Mouse (Mus musculus): ENCODE data around the gene Man2a2. TPM values are rescaled to one million over a fixed set of nuclear protein-coding genes. Genes with fewer than 3 reads are reported as not detected.

Gene Man2a2
- polyA plus RNA-seq, 1 experiment = 55.1 TPM

- H3K4me1 ChIP-seq (ENCODE audit: control insufficient read depth, insufficient read depth, low read length) = no peaks in the 10 kb centered on the region
- no peak overlapping the region for H3K27ac ChIP-seq (ENCODE audit: insufficient read depth, low read length)
- no peak overlapping the region for H3K4me3 ChIP-seq (ENCODE audit: insufficient read depth, low read length)
- TF ChIP-seq CTCF (IDR thresholded peaks at IDR 0.05; ENCODE audit: borderline replicate concordance, insufficient read depth, low read length) (no peak), POLR2A (IDR thresholded peaks at IDR 0.05; ENCODE audit: low read depth, low read length) (no peak)
Observed at GRCm38 (mm10) chr7:80315733-80316132, 55.4 kb downstream of the Man2a2 start.

GRCm38 (mm10) chr7:80310771-80311170 is 60.4 kb downstream of the Man2a2 start:
- no peak overlapping the region for H3K27ac ChIP-seq (ENCODE audit: insufficient read depth, low read length)
- H3K4me1 ChIP-seq (ENCODE audit: control insufficient read depth, insufficient read depth, low read length) = no peaks in the 10 kb centered on the region
- H3K4me3 ChIP-seq (ENCODE audit: insufficient read depth, low read length) = no peak overlapping the region
- no peak for TF ChIP-seq POLR2A (IDR thresholded peaks at IDR 0.05; ENCODE audit: low read depth, low read length)
- no peak for TF ChIP-seq CTCF (IDR thresholded peaks at IDR 0.05; ENCODE audit: borderline replicate concordance, insufficient read depth, low read length)

GRCm38 (mm10) chr7:80307766-80308165 is 63.4 kb downstream of the Man2a2 start:
- TF ChIP-seq POLR2A (IDR thresholded peaks at IDR 0.05; ENCODE audit: low read depth, low read length) (no peak), CTCF (IDR thresholded peaks at IDR 0.05; ENCODE audit: borderline replicate concordance, insufficient read depth, low read length) (no peak)
- Histone ChIP-seq H3K4me3 (ENCODE audit: insufficient read depth, low read length) (no peak overlapping the region), H3K4me1 (ENCODE audit: control insufficient read depth, insufficient read depth, low read length) (no peaks in the 10 kb centered on the region), H3K27ac (ENCODE audit: insufficient read depth, low read length) (no peak overlapping the region)

GRCm38 (mm10) chr7:80301522-80301921 is 69.7 kb downstream of the Man2a2 start:
- no peak for TF ChIP-seq CTCF (IDR thresholded peaks at IDR 0.05; ENCODE audit: borderline replicate concordance, insufficient read depth, low read length)
- peaks cover 7% of the 10 kb centered on the region for H3K4me1 ChIP-seq (ENCODE audit: control insufficient read depth, insufficient read depth, low read length)
- no peak overlapping the region for H3K27ac ChIP-seq (ENCODE audit: insufficient read depth, low read length)
- no peak overlapping the region for H3K4me3 ChIP-seq (ENCODE audit: insufficient read depth, low read length)

- TF ChIP-seq POLR2A (IDR thresholded peaks at IDR 0.05; ENCODE audit: low read depth, low read length) (no peak), CTCF (IDR thresholded peaks at IDR 0.05; ENCODE audit: borderline replicate concordance, insufficient read depth, low read length) (no peak)
- Histone ChIP-seq H3K4me3 (ENCODE audit: insufficient read depth, low read length) (no peak overlapping the region), H3K4me1 (ENCODE audit: control insufficient read depth, insufficient read depth, low read length) (peaks cover 9% of the 10 kb centered on the region), H3K27ac (ENCODE audit: insufficient read depth, low read length) (no peak overlapping the region)
Observed at GRCm38 (mm10) chr7:80299568-80299967, 71.6 kb downstream of the Man2a2 start.

Other genes starting within 250 kb of the Man2a2 start
- 6.4 and 8.0 TPM in 2 replicates for gene Sema4b, start 184.5 kb downstream of the Man2a2 start, polyA plus RNA-seq (2011; ENCODE audit: insufficient read length, low read depth, missing spikeins)
- gene Cib1, start 138.6 kb downstream of the Man2a2 start, polyA plus RNA-seq (2011; ENCODE audit: insufficient read length, low read depth, missing spikeins) = 33.3 and 35.1 TPM in 2 replicates
- 1.8 and 2.2 TPM in 2 replicates for gene Gdpgp1, start 138.5 kb downstream of the Man2a2 start, polyA plus RNA-seq (2011; ENCODE audit: insufficient read length, low read depth, missing spikeins)
- 0.63 TPM in 1 of 2 replicates, not detected in the other for gene Ttll13, start 125.0 kb downstream of the Man2a2 start, polyA plus RNA-seq (2011; ENCODE audit: insufficient read length, low read depth, missing spikeins)
- 15.8 and 17.4 TPM in 2 replicates for gene Ngrn, start 110.2 kb downstream of the Man2a2 start, polyA plus RNA-seq (2011; ENCODE audit: insufficient read length, low read depth, missing spikeins)
- gene Vps33b, start 101.7 kb downstream of the Man2a2 start, polyA plus RNA-seq (2011; ENCODE audit: insufficient read length, low read depth, missing spikeins) = 10.7 and 12.0 TPM in 2 replicates
- 94.6 and 124 TPM in 2 replicates for gene Prc1, start 76.9 kb downstream of the Man2a2 start, polyA plus RNA-seq (2011; ENCODE audit: insufficient read length, low read depth, missing spikeins)
- 11.8 and 19.0 TPM in 2 replicates for gene Rccd1, start 46.9 kb downstream of the Man2a2 start, polyA plus RNA-seq (2011; ENCODE audit: insufficient read length, low read depth, missing spikeins)
- gene Unc45a, start 30.4 kb downstream of the Man2a2 start, polyA plus RNA-seq (2011; ENCODE audit: insufficient read length, low read depth, missing spikeins) = 34.4 and 46.6 TPM in 2 replicates
- 12.2 and 15.4 TPM in 2 replicates for gene Hddc3, start 28.3 kb downstream of the Man2a2 start, polyA plus RNA-seq (2011; ENCODE audit: insufficient read length, low read depth, missing spikeins)
- 7.5 and 7.9 TPM in 2 replicates for gene Fes, start 16.6 kb upstream of the Man2a2 start, polyA plus RNA-seq (2011; ENCODE audit: insufficient read length, low read depth, missing spikeins)
- gene Furin, start 34.1 kb upstream of the Man2a2 start, polyA plus RNA-seq (2011; ENCODE audit: insufficient read length, low read depth, missing spikeins) = 71.5 and 83.7 TPM in 2 replicates
- 19.4 and 25.0 TPM in 2 replicates for gene Blm, start 163.7 kb upstream of the Man2a2 start, polyA plus RNA-seq (2011; ENCODE audit: insufficient read length, low read depth, missing spikeins)

Data from embryonic fibroblast, embryonic 13.5 days (primary cell).